Mouse (Mus musculus) forebrain, embryonic 11.5 days (tissue): Measurements from ENCODE around the gene Spag6. TPM values are rescaled to one million over a fixed set of nuclear protein-coding genes. Genes with fewer than 3 reads are reported as not detected.

Experiments
- ATAC-seq: fragments of 200-750 bp; cut with Nextera tagmentation; replicated peaks from 2 replicates; pipeline ENCODE4 v1.8.0; 2017; ENCODE audit warnings: moderate TSS enrichment; ENCODE audit not compliant: low FRiP score
- DNase-seq: peaks from one replicate; pipeline ENCODE4 v3.0.0-alpha.2; 2017; ENCODE audit warnings: low spot score
- H3K27ac ChIP-seq: fragments of 300-500 bp; sonication (generic); 2 replicates; pipeline ENCODE4 v1.5.1; 2014; ENCODE audit warnings: low read depth, low read length
- H3K27me3 ChIP-seq: fragments of 300-500 bp; sonication (generic); 2 replicates; pipeline ENCODE4 v1.6.1; 2014; ENCODE audit warnings: mild to moderate bottlenecking, low read length, mixed read lengths; ENCODE audit not compliant: control insufficient read depth, insufficient read depth
- H3K36me3 ChIP-seq: fragments of 300-500 bp; sonication (generic); 2 replicates; pipeline ENCODE4 v1.6.1; 2014; ENCODE audit warnings: mild to moderate bottlenecking, low read length, moderate library complexity, mixed read lengths; ENCODE audit not compliant: control insufficient read depth, insufficient read depth
- H3K4me1 ChIP-seq: fragments of 300-500 bp; sonication (generic); replicated peaks from 2 replicates; pipeline ENCODE4 v1.6.1; 2014; ENCODE audit warnings: low read length, mixed read lengths; ENCODE audit not compliant: control insufficient read depth, insufficient read depth
- H3K4me2 ChIP-seq: fragments of 300-500 bp; sonication (generic); 2 replicates; pipeline ENCODE4 v1.6.1; 2014; ENCODE audit warnings: low read depth, mild to moderate bottlenecking, low read length, moderate library complexity, mixed read lengths; ENCODE audit not compliant: severe bottlenecking
- H3K4me3 ChIP-seq: fragments of 300-500 bp; sonication (generic); 2 replicates; pipeline ENCODE4 v1.5.1; 2014; ENCODE audit warnings: low read depth, low read length
- H3K9ac ChIP-seq: fragments of 300-500 bp; sonication (generic); 2 replicates; pipeline ENCODE4 v1.6.1; 2014; ENCODE audit warnings: low read length
- H3K9me3 ChIP-seq: fragments of 300-500 bp; sonication (generic); 2 replicates; pipeline ENCODE4 v1.6.1; 2016; ENCODE audit warnings: low read length, mixed read lengths; ENCODE audit not compliant: control insufficient read depth
- WGBS: fragments of 180-500 bp; shearing (Covaris S2); extraction: QIAGEN DNeasy Blood & Tissue Kit; methylation state at CpG from one replicate; pipeline ENCODE4 v1.1.7; 2014; 5-methylcytosine and 5-hydroxymethylcytosine counted together
- polyA plus RNA-seq: library from polyadenylated mRNA; unstranded; fragments of >200 nt; fragmentation: Nextera tagmentation; extraction: Ambion mirVana; gene quantifications from 2 replicates; pipeline ENCODE4 v1.2.1, GENCODE M21; 2014

The Spag6 gene
- polyA plus RNA-seq, 1 experiment from 2014 or later, result 0.44 TPM

- no peak overlapping the region for H3K4me3 ChIP-seq
- peaks cover 7% of the 10 kb centered on the region; the same call in 1 of the 2 replicates for H3K4me1 ChIP-seq
- H3K9ac ChIP-seq, result no peak overlapping the region
- no peaks in the 10 kb centered on the region for H3K36me3 ChIP-seq
- no peaks in the 10 kb centered on the region for H3K9me3 ChIP-seq
- no peak overlapping the region; the same call in 1 of the 2 replicates for H3K4me2 ChIP-seq
- no peak overlapping the region for H3K27ac ChIP-seq
- peaks cover 14% of the 10 kb centered on the region; the same call in 1 of the 2 replicates for H3K27me3 ChIP-seq
- ATAC-seq (no peak), DNase-seq (no peak)
- 16% methylated on average over 4 of the region's 4 CpGs for WGBS
Observed at GRCm38 (mm10) chr2:18674193-18674902, 19.5 kb upstream of the Spag6 start.

GRCm38 (mm10) chr2:18675681-18676456 lies 18.0 kb upstream of the Spag6 start:
- ATAC-seq, result no peak
- WGBS, result 1% methylated on average over 42 of the region's 42 CpGs
- DNase-seq, result no peak
- Histone ChIP-seq H3K4me3 (peak overlapping the region; percentile 84), H3K27me3 (peaks cover 24% of the 10 kb centered on the region), H3K9me3 (no peaks in the 10 kb centered on the region), H3K27ac (peak overlapping the region; percentile 41; the same call in 1 of the 2 replicates), H3K4me1 (peaks cover 16% of the 10 kb centered on the region; the same call in 1 of the 2 replicates), H3K36me3 (no peaks in the 10 kb centered on the region), H3K9ac (peak overlapping the region; percentile 65), H3K4me2 (peak overlapping the region; percentile 83)

- peak overlapping the region; percentile 84 for H3K4me3 ChIP-seq
- ATAC-seq, result peak; percentile 89
Observed at GRCm38 (mm10) chr2:18676457-18676935, 17.3 kb upstream of the Spag6 start.

DNA sequence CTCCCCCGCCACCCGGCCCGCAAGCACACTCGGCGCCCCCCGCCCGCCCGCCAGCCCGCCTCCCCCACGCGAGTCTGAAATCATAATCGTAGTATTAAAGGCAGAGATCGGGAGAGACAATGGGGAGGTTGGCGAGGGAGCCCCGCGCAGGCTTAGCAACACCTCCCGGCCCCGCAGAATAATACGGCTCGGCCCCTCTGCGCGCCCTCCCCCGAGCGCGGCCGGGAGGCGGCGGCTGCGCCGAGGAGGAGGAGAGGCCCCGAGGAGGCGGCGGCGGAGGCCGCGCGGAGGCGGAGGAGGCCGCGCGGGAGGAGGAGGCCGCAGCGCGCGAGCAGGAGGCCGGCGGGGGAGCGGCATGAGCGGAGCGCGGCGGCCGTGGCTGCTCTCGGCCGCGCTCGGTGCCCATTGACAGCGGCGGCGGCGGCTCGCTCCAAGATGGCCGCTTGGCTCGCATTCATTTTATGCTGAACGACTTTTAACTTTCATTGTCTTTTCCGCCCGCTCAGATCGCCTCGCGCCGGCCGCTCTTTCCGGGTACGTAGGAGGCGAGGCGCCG lies 16.8 kb upstream of the Spag6 start, which contains the start of gene Bmi1:
TSS of gene Bmi1 (plus strand) at position 83 of the 556 bp plus-strand sequence.
- DNase-seq (peak; percentile 87), ATAC-seq (peak; percentile 78)
- Histone ChIP-seq H3K27ac (peak within 1 kb of the TSS; percentile 96), H3K27me3 (peaks cover 28% of the 10 kb centered on the region), H3K4me2 (peak within 1 kb of the TSS; percentile 83), H3K36me3 (no peaks in the 10 kb centered on the region), H3K4me3 (peak within 1 kb of the TSS; percentile 84), H3K4me1 (peaks cover 15% of the 10 kb centered on the region; the same call in 1 of the 2 replicates), H3K9me3 (no peaks in the 10 kb centered on the region), H3K9ac (peak within 1 kb of the TSS; percentile 94)
- 0% methylated on average over 33 of the region's 77 CpGs for WGBS

More at GRCm38 (mm10) chr2:18676457-18676935, 17.3 kb upstream of the Spag6 start:
- peak overlapping the region; percentile 94 for H3K9ac ChIP-seq
- peak overlapping the region; percentile 96 for H3K27ac ChIP-seq
- H3K27me3 ChIP-seq, result peaks cover 24% of the 10 kb centered on the region
- WGBS, result 0% methylated on average over 16 of the region's 64 CpGs
- H3K4me1 ChIP-seq, result peaks cover 15% of the 10 kb centered on the region; the same call in 1 of the 2 replicates
- DNase-seq, result peak; percentile 98
- no peaks in the 10 kb centered on the region for H3K9me3 ChIP-seq
- H3K36me3 ChIP-seq, result no peaks in the 10 kb centered on the region
- H3K4me2 ChIP-seq, result peak overlapping the region; percentile 83

GRCm38 (mm10) chr2:18677631-18678471 lies 16.0 kb upstream of the Spag6 start:
- H3K9me3 ChIP-seq, result no peaks in the 10 kb centered on the region
- H3K9ac ChIP-seq, result peak overlapping the region; percentile 94
- H3K4me3 ChIP-seq, result peak overlapping the region; percentile 84
- H3K4me1 ChIP-seq, result peaks cover 15% of the 10 kb centered on the region; the same call in 1 of the 2 replicates
- ATAC-seq (no peak; the same call in 1 of the 2 replicates), DNase-seq (peak; percentile 85)
- H3K36me3 ChIP-seq, result no peaks in the 10 kb centered on the region
- peaks cover 32% of the 10 kb centered on the region for H3K27me3 ChIP-seq
- under 1% methylated on average over 49 of the region's 55 CpGs for WGBS
- H3K27ac ChIP-seq, result no peak overlapping the region
- H3K4me2 ChIP-seq, result peak overlapping the region; percentile 83

DNA sequence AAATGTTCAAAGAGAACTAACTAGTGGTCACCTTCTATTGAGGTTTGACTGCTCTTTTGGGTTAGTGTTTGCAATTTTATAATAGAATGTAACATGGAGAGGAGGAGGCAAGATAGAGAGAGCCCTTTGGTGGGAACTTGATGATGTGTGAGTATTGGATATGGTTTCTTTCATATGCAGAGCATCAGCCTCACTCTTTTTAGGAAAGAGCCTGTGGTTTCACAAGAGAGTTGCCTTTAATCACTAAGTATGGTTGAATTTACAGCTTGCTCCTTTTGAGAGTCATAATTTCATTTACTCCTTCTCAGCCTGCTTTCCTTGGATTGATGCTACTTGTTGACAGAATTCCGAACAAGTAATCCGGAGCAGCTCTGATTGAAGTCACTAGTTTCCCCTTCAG lies 14.1 kb upstream of the Spag6 start:
- Histone ChIP-seq H3K4me1 (peaks cover 15% of the 10 kb centered on the region; the same call in 1 of the 2 replicates), H3K27me3 (peaks cover 34% of the 10 kb centered on the region), H3K4me3 (no peak overlapping the region; the same call in 1 of the 2 replicates), H3K27ac (no peak overlapping the region), H3K9ac (no peak overlapping the region), H3K9me3 (no peaks in the 10 kb centered on the region), H3K4me2 (no peak overlapping the region), H3K36me3 (no peaks in the 10 kb centered on the region)
- DNase-seq (no peak), ATAC-seq (no peak)
- 2% methylated on average over 2 of the region's 2 CpGs for WGBS

DNA sequence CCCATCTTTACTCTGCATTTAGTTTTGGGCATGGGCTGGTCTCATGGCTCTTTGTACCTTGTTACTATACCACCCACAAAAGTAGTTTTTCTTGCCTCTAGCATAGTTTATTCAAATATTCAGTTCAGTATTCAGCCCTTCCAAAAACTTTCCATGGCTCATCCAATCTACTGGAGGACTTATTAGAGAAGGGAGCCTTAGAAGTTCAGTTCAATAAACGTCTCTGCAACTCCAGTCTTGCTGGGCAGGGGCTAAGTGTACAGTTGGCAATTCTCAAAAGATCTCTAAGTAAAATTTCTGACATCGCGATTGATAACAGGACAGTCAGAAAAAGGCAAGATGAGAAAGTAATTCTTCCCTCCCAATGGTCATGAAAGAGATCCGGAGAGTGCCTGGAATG lies 13.3 kb upstream of the Spag6 start:
- 1% methylated on average over 4 of the region's 4 CpGs for WGBS
- ATAC-seq (no peak), DNase-seq (no peak)
- no peak overlapping the region for H3K27ac ChIP-seq
- H3K9me3 ChIP-seq, result no peaks in the 10 kb centered on the region
- H3K27me3 ChIP-seq, result peaks cover 34% of the 10 kb centered on the region
- H3K9ac ChIP-seq, result no peak overlapping the region; the same call in 1 of the 2 replicates
- H3K4me3 ChIP-seq, result peak overlapping the region; percentile 19
- H3K4me2 ChIP-seq, result peak overlapping the region; percentile 44
- no peaks in the 10 kb centered on the region for H3K36me3 ChIP-seq
- H3K4me1 ChIP-seq, result peaks cover 15% of the 10 kb centered on the region; the same call in 1 of the 2 replicates
